Mouse (Mus musculus): ENCODE measurements around the gene Brinp2. TPM values are rescaled to one million over a fixed set of nuclear protein-coding genes. Genes with fewer than 3 reads are reported as not detected.

The Brinp2 gene
- total and polyA plus RNA-seq, 3 experiments, result 0.03 TPM; not detected in 2

DNA sequence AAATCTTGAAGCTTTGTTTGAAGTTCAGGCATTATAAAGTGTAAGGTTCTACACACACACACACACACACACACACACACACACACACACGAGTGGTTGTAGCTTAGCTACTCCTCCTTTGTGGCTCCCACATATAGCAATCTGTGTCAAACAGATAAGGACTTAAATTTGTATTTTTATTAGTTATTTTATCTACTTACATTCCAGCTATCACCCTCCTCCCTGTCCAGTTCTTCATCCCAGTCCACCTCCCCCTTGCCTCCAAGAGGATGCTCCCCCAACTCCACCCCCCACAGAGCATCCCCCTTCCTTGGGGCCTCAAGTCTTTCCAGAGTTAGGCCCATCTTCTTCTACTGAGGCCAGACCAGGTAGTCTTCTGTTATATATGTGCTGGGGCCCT lies 137.4 kb downstream of the Brinp2 start:
- peak; percentile 73 for TF ChIP-seq GATA1 (IDR thresholded peaks at IDR 0.05; ENCODE audit: low read depth, low read length)
- TF ChIP-seq RCOR1 (IDR thresholded peaks at IDR 0.05; ENCODE audit: low read depth, low read length), result peak; percentile 73; the same call in 1 of the 2 replicates
- TF ChIP-seq ZMIZ1 (IDR thresholded peaks at IDR 0.05; ENCODE audit: low read depth, low read length), result 0 out of 2 replicates have a peak, but pooled peaks have one; percentile 20
- peak; percentile 56 for TF ChIP-seq MAZ (IDR thresholded peaks at IDR 0.05; ENCODE audit: low read depth, low read length)
- TF ChIP-seq BHLHE40 (IDR thresholded peaks at IDR 0.05; ENCODE audit: borderline replicate concordance, low read depth, low read length), result peak; percentile 54; the same call in 1 of the 2 replicates
- TF ChIP-seq E2F4 (IDR thresholded peaks at IDR 0.05; ENCODE audit: borderline replicate concordance, low read depth, low read length), result no peak
- TF ChIP-seq TAL1 (IDR thresholded peaks at IDR 0.05; ENCODE audit: low read length), result no peak; the same call in 1 of the 2 replicates
- TF ChIP-seq ETS1 (IDR thresholded peaks at IDR 0.05; ENCODE audit: low read depth, low read length), result 0 out of 2 replicates have a peak, but pooled peaks have one; percentile 29
- no peak for TF ChIP-seq ZKSCAN1 (IDR thresholded peaks at IDR 0.05; ENCODE audit: low read depth, low read length)
- no peak for TF ChIP-seq JUND (IDR thresholded peaks at IDR 0.05; ENCODE audit: low read depth, low read length)
- TF ChIP-seq ZNF384 (IDR thresholded peaks at IDR 0.05; ENCODE audit: low read depth, low read length), result 0 out of 2 replicates have a peak, but pooled peaks have one; percentile 9
- TF ChIP-seq EP300 (IDR thresholded peaks at IDR 0.05; ENCODE audit: low read depth in 1 of 2, low read length in 2 of 2), result peak; percentile 53 to 67
- 0 out of 2 replicates have a peak, but pooled peaks have one; percentile 30 for TF ChIP-seq MAFK (IDR thresholded peaks at IDR 0.05; ENCODE audit: borderline replicate concordance, low read depth, low read length)
- peak; percentile 67 for TF ChIP-seq TCF12 (IDR thresholded peaks at IDR 0.05; ENCODE audit: low read depth, low read length)
- H3K27me3 ChIP-seq (ENCODE audit: control insufficient read depth in 1 of 2, insufficient read depth in 2 of 2, low read length in 2 of 2), result no peaks in the 10 kb centered on the region
- peak overlapping the region; percentile 14; the same call in 1 of the 2 replicates for H3K9ac ChIP-seq (ENCODE audit: control insufficient read depth, low read depth, low read length, poor library complexity, severe bottlenecking)
- H3K4me3 ChIP-seq (ENCODE audit: control insufficient read depth in 1 of 2, insufficient read depth in 1 of 2, low read depth in 2 of 2, low read length in 2 of 2), result no peak overlapping the region
- peaks cover 0 to 42% of the 10 kb centered on the region in 2 experiments; a peak in 2 of 4 replicates for H3K36me3 ChIP-seq (ENCODE audit: control insufficient read depth in 1 of 2, insufficient read depth in 2 of 2, low read length in 2 of 2)
- peaks cover 13 to 38% of the 10 kb centered on the region in 2 experiments for H3K4me1 ChIP-seq (ENCODE audit: control insufficient read depth in 1 of 2, insufficient read depth in 2 of 2, low read length in 2 of 2)
- DNase-seq (ENCODE audit: low read depth, low spot score), result no peak
- H3K9me3 ChIP-seq (replicated peaks; ENCODE audit: insufficient read depth, low read length), result no peaks in the 10 kb centered on the region
- peak overlapping the region; percentile 97 for H3K27ac ChIP-seq (ENCODE audit: control insufficient read depth, low read depth, low read length)
- no peaks in the 10 kb centered on the region for H3K79me2 ChIP-seq (ENCODE audit: control insufficient read depth, insufficient read depth, low read length, poor library complexity)

GRCm38 (mm10) chr1:158218294-158218693 lies 137.8 kb downstream of the Brinp2 start:
- H3K79me2 ChIP-seq (ENCODE audit: control insufficient read depth, insufficient read depth, low read length, poor library complexity), result no peaks in the 10 kb centered on the region
- no peak overlapping the region for H3K4me3 ChIP-seq (ENCODE audit: control insufficient read depth in 1 of 2, insufficient read depth in 1 of 2, low read depth in 2 of 2, low read length in 2 of 2)
- H3K27me3 ChIP-seq (ENCODE audit: control insufficient read depth in 1 of 2, insufficient read depth in 2 of 2, low read length in 2 of 2), result no peaks in the 10 kb centered on the region
- H3K9ac ChIP-seq (ENCODE audit: control insufficient read depth, low read depth, low read length, poor library complexity, severe bottlenecking), result no peak overlapping the region
- peaks cover 0 to 42% of the 10 kb centered on the region in 2 experiments; a peak in 2 of 4 replicates for H3K36me3 ChIP-seq (ENCODE audit: control insufficient read depth in 1 of 2, insufficient read depth in 2 of 2, low read length in 2 of 2)
- H3K27ac ChIP-seq (ENCODE audit: control insufficient read depth, low read depth, low read length), result peak overlapping the region; percentile 97
- no peaks in the 10 kb centered on the region for H3K9me3 ChIP-seq (replicated peaks; ENCODE audit: insufficient read depth, low read length)
- peaks cover 13 to 38% of the 10 kb centered on the region in 2 experiments for H3K4me1 ChIP-seq (ENCODE audit: control insufficient read depth in 1 of 2, insufficient read depth in 2 of 2, low read length in 2 of 2)
- peak; percentile 93 for DNase-seq (ENCODE audit: low read depth, low spot score)
- TF ChIP-seq TAL1 (IDR thresholded peaks at IDR 0.05; ENCODE audit: low read length), result peak; percentile 89
- peak; percentile 68 for TF ChIP-seq MAX (IDR thresholded peaks at IDR 0.05; ENCODE audit: low read length)
- TF ChIP-seq POLR2AphosphoS2 (IDR thresholded peaks at IDR 0.05; ENCODE audit: low read length), result no peak
- no peak for TF ChIP-seq NRF1 (IDR thresholded peaks at IDR 0.05; ENCODE audit: insufficient read depth, low read depth, low read length, poor library complexity, severe bottlenecking)
- TF ChIP-seq MYC (IDR thresholded peaks at IDR 0.05; ENCODE audit: low read depth, low read length), result peak; percentile 85
- peak; percentile 44; the same call in 1 of the 2 replicates for TF ChIP-seq MEF2A (IDR thresholded peaks at IDR 0.05; ENCODE audit: extremely low read depth, insufficient replicate concordance, low read depth, low read length, poor library complexity, severe bottlenecking)
- TF ChIP-seq ETS1 (IDR thresholded peaks at IDR 0.05; ENCODE audit: low read depth, low read length), result peak; percentile 91
- peak; percentile 92 for TF ChIP-seq USF1 (IDR thresholded peaks at IDR 0.05; ENCODE audit: low read depth, low read length)
- TF ChIP-seq USF2 (IDR thresholded peaks at IDR 0.05; ENCODE audit: borderline replicate concordance in 1 of 2, insufficient read depth in 1 of 2, low read depth in 1 of 2, low read length in 2 of 2), result peak in 1 of 2 experiments; percentile 49; a peak in 1 of 4 replicates
- peak; percentile 68; the same call in 1 of the 2 replicates for TF ChIP-seq RCOR1 (IDR thresholded peaks at IDR 0.05; ENCODE audit: low read depth, low read length)
- TF ChIP-seq NELFE (IDR thresholded peaks at IDR 0.05; ENCODE audit: low read depth, low read length), result no peak
- no peak for TF ChIP-seq ZC3H11A (IDR thresholded peaks at IDR 0.05; ENCODE audit: low read depth, low read length)
- TF ChIP-seq ZKSCAN1 (IDR thresholded peaks at IDR 0.05; ENCODE audit: low read depth, low read length), result no peak
- TF ChIP-seq E2F4 (IDR thresholded peaks at IDR 0.05; ENCODE audit: borderline replicate concordance, low read depth, low read length), result no peak
- TF ChIP-seq HCFC1 (IDR thresholded peaks at IDR 0.05; ENCODE audit: low read depth, low read length), result peak; percentile 8; the same call in 1 of the 2 replicates
- TF ChIP-seq MYB (IDR thresholded peaks at IDR 0.05; ENCODE audit: low read depth, low read length), result peak; percentile 97
- no peak; the same call in 1 of the 2 replicates for TF ChIP-seq ZNF384 (IDR thresholded peaks at IDR 0.05; ENCODE audit: low read depth, low read length)
- TF ChIP-seq ELF1 (IDR thresholded peaks at IDR 0.05; ENCODE audit: low read depth, low read length), result 0 out of 2 replicates have a peak, but pooled peaks have one; percentile 8
- TF ChIP-seq SIN3A (IDR thresholded peaks at IDR 0.05; ENCODE audit: low read length), result peak; percentile 87
- peak; percentile 33; the same call in 1 of the 2 replicates for TF ChIP-seq TBP (IDR thresholded peaks at IDR 0.05; ENCODE audit: low read depth, low read length)
- no peak for TF ChIP-seq RAD21 (IDR thresholded peaks at IDR 0.05; ENCODE audit: low read depth, low read length)
